Mouse (Mus musculus): ENCODE measurements around the gene B2m. TPM values are rescaled to one million over a fixed set of nuclear protein-coding genes. Genes with fewer than 3 reads are reported as not detected.
A peak's percentile ranks its signal among the peaks of the same experiment; 100 is the strongest.

B2m gene
- total and polyA plus RNA-seq, 2 experiments from 2014 or later, result 90.7 to 152 TPM

GRCm38 (mm10) chr2:122137839-122138465 lies 9.5 kb upstream of the B2m start:
- TF ChIP-seq CTCF (IDR thresholded peaks at IDR 0.05; ENCODE audit: low read depth), result no peak
- H3K4me2 ChIP-seq (ENCODE audit: low read depth), result no peak overlapping the region

GRCm38 (mm10) chr2:122140815-122141214 lies 6.7 kb upstream of the B2m start:
- no peaks in the 10 kb centered on the region for H3K4me1 ChIP-seq (ENCODE audit: insufficient read depth)
- H3K4me3 ChIP-seq (ENCODE audit: low read depth, low read length), result no peak overlapping the region
- 80% methylated on average over 2 of the region's 2 CpGs for WGBS
- DNase-seq (no peak), ATAC-seq (no peak)
- no peak overlapping the region for H3K4me2 ChIP-seq (ENCODE audit: low read depth)
- no peak overlapping the region for H3K27ac ChIP-seq (ENCODE audit: low read depth, low read length)
- H3K9me3 ChIP-seq (ENCODE audit: low read length), result no peaks in the 10 kb centered on the region
- no peaks in the 10 kb centered on the region for H3K36me3 ChIP-seq (ENCODE audit: insufficient read depth)
- H3K27me3 ChIP-seq (ENCODE audit: insufficient read depth, low read length), result no peaks in the 10 kb centered on the region
- TF ChIP-seq CTCF (IDR thresholded peaks at IDR 0.05; ENCODE audit: low read depth), result no peak
- no peak overlapping the region for H3K9ac ChIP-seq

More at GRCm38 (mm10) chr2:122137839-122138465, 9.5 kb upstream of the B2m start:
- ATAC-seq (no peak), DNase-seq (no peak)
- Histone ChIP-seq H3K9ac (no peak overlapping the region), H3K27ac (ENCODE audit: low read depth, low read length) (no peak overlapping the region), H3K9me3 (ENCODE audit: low read length) (no peaks in the 10 kb centered on the region), H3K36me3 (ENCODE audit: insufficient read depth) (no peaks in the 10 kb centered on the region), H3K4me1 (ENCODE audit: insufficient read depth) (no peaks in the 10 kb centered on the region), H3K27me3 (ENCODE audit: insufficient read depth, low read length) (no peaks in the 10 kb centered on the region), H3K4me3 (ENCODE audit: low read depth, low read length) (no peak overlapping the region)
- WGBS, result 72% methylated on average over 5 of the region's 5 CpGs

- no peak for TF ChIP-seq CTCF (IDR thresholded peaks at IDR 0.05; ENCODE audit: low read depth)
- Histone ChIP-seq H3K27ac (ENCODE audit: low read depth, low read length) (no peak overlapping the region), H3K9me3 (ENCODE audit: low read length) (no peaks in the 10 kb centered on the region), H3K4me1 (ENCODE audit: insufficient read depth) (no peaks in the 10 kb centered on the region), H3K4me2 (ENCODE audit: low read depth) (no peak overlapping the region), H3K9ac (no peak overlapping the region), H3K4me3 (ENCODE audit: low read depth, low read length) (no peak overlapping the region), H3K36me3 (ENCODE audit: insufficient read depth) (no peaks in the 10 kb centered on the region), H3K27me3 (ENCODE audit: insufficient read depth, low read length) (no peaks in the 10 kb centered on the region)
- ATAC-seq, result peak; percentile 36; the same call in 1 of the 2 replicates
- WGBS, result 76% methylated on average over 5 of the region's 5 CpGs
- no peak for DNase-seq
Observed at GRCm38 (mm10) chr2:122141332-122141967, 6.0 kb upstream of the B2m start.

GRCm38 (mm10) chr2:122143111-122143510 lies 4.4 kb upstream of the B2m start:
- WGBS, result 95% methylated on average over 3 of the region's 3 CpGs
- no peak overlapping the region for H3K4me3 ChIP-seq (ENCODE audit: low read depth, low read length)
- no peaks in the 10 kb centered on the region for H3K36me3 ChIP-seq (ENCODE audit: insufficient read depth)
- H3K27ac ChIP-seq (ENCODE audit: low read depth, low read length), result no peak overlapping the region
- no peak overlapping the region for H3K9ac ChIP-seq
- ATAC-seq (no peak), DNase-seq (no peak)
- H3K9me3 ChIP-seq (ENCODE audit: low read length), result no peaks in the 10 kb centered on the region
- no peak for TF ChIP-seq CTCF (IDR thresholded peaks at IDR 0.05; ENCODE audit: low read depth)
- H3K4me1 ChIP-seq (ENCODE audit: insufficient read depth), result no peaks in the 10 kb centered on the region
- H3K27me3 ChIP-seq (ENCODE audit: insufficient read depth, low read length), result no peaks in the 10 kb centered on the region
- H3K4me2 ChIP-seq (ENCODE audit: low read depth), result no peak overlapping the region

- ATAC-seq (no peak), DNase-seq (no peak)
- H3K9ac ChIP-seq, result no peak overlapping the region
- no peak for TF ChIP-seq CTCF (IDR thresholded peaks at IDR 0.05; ENCODE audit: low read depth)
- H3K27me3 ChIP-seq (ENCODE audit: insufficient read depth, low read length), result no peaks in the 10 kb centered on the region
- H3K27ac ChIP-seq (ENCODE audit: low read depth, low read length), result no peak overlapping the region
- no peaks in the 10 kb centered on the region for H3K4me1 ChIP-seq (ENCODE audit: insufficient read depth)
- H3K4me3 ChIP-seq (ENCODE audit: low read depth, low read length), result no peak overlapping the region
- no peak overlapping the region for H3K4me2 ChIP-seq (ENCODE audit: low read depth)
- H3K36me3 ChIP-seq (ENCODE audit: insufficient read depth), result no peaks in the 10 kb centered on the region
- 62% methylated on average over 4 of the region's 4 CpGs for WGBS
- H3K9me3 ChIP-seq (ENCODE audit: low read length), result no peaks in the 10 kb centered on the region
Observed at GRCm38 (mm10) chr2:122145756-122146155, 1.7 kb upstream of the B2m start.

GRCm38 (mm10) chr2:122146687-122147086 lies 799 bp upstream of the B2m start:
- DNase-seq (no peak), ATAC-seq (no peak)
- Histone ChIP-seq H3K36me3 (ENCODE audit: insufficient read depth) (no peaks in the 10 kb centered on the region), H3K9me3 (ENCODE audit: low read length) (no peaks in the 10 kb centered on the region), H3K27ac (ENCODE audit: low read depth, low read length) (no peak overlapping the region), H3K4me2 (ENCODE audit: low read depth) (no peak overlapping the region), H3K4me1 (ENCODE audit: insufficient read depth) (no peaks in the 10 kb centered on the region), H3K9ac (no peak overlapping the region), H3K27me3 (ENCODE audit: insufficient read depth, low read length) (no peaks in the 10 kb centered on the region), H3K4me3 (ENCODE audit: low read depth, low read length) (no peak overlapping the region)
- no peak for TF ChIP-seq CTCF (IDR thresholded peaks at IDR 0.05; ENCODE audit: low read depth)
- WGBS, result 70% methylated on average over 6 of the region's 6 CpGs

- no peak for ATAC-seq
Observed at GRCm38 (mm10) chr2:122148242-122148917, 894 bp downstream of the B2m start.

More at GRCm38 (mm10) chr2:122148242-122148917, 894 bp downstream of the B2m start:
- Histone ChIP-seq H3K4me3 (ENCODE audit: low read depth, low read length) (peak overlapping the region; percentile 60), H3K4me2 (ENCODE audit: low read depth) (peak overlapping the region; percentile 87), H3K27ac (ENCODE audit: low read depth, low read length) (no peak overlapping the region), H3K27me3 (ENCODE audit: insufficient read depth, low read length) (no peaks in the 10 kb centered on the region), H3K36me3 (ENCODE audit: insufficient read depth) (no peaks in the 10 kb centered on the region), H3K9me3 (ENCODE audit: low read length) (no peaks in the 10 kb centered on the region), H3K4me1 (ENCODE audit: insufficient read depth) (no peaks in the 10 kb centered on the region), H3K9ac (peak overlapping the region; percentile 62; the same call in 1 of the 2 replicates)
- WGBS, result 34% methylated on average over 18 of the region's 18 CpGs
- DNase-seq, result peak; percentile 5
- TF ChIP-seq CTCF (IDR thresholded peaks at IDR 0.05; ENCODE audit: low read depth), result no peak

Data from forebrain, postnatal 0 days (tissue).